Mouse (Mus musculus) thymus, adult 2 months (tissue): Measurements from ENCODE around the gene Akap13. TPM values are rescaled to one million over a fixed set of nuclear protein-coding genes. Genes with fewer than 3 reads are reported as not detected.

ENCODE experiments used
- DNase-seq: peaks from one replicate; pipeline ENCODE4 v3.0.0; 2021
- H3K27ac ChIP-seq: fragments of 200-500 bp; 2 replicates; pipeline ENCODE4 v1.5.1; 2012; ENCODE audit warnings: low read length, control low read depth; ENCODE audit not compliant: control insufficient read depth, insufficient read depth
- H3K27me3 ChIP-seq: fragments of 200-500 bp; 2 replicates; pipeline ENCODE4 v1.6.1; 2012; ENCODE audit warnings: mild to moderate bottlenecking, low read length, moderate library complexity, mixed read lengths; ENCODE audit not compliant: control insufficient read depth, insufficient read depth
- H3K36me3 ChIP-seq: fragments of 200-500 bp; 2 replicates; pipeline ENCODE4 v1.6.1; 2012; ENCODE audit warnings: mild to moderate bottlenecking, low read length, moderate library complexity; ENCODE audit not compliant: control insufficient read depth, insufficient read depth
- H3K4me1 ChIP-seq: fragments of 200-500 bp; replicated peaks from 2 replicates; pipeline ENCODE4 v1.6.1; 2012; ENCODE audit warnings: low read length; ENCODE audit not compliant: control insufficient read depth, insufficient read depth
- H3K4me3 ChIP-seq: fragments of 200-500 bp; 2 replicates; pipeline ENCODE4 v1.5.1; 2012; ENCODE audit warnings: mild to moderate bottlenecking, low read length, control low read depth, moderate library complexity; ENCODE audit not compliant: control insufficient read depth, insufficient read depth
- CTCF ChIP-seq: fragments of 200-500 bp; IDR thresholded peaks from 2 replicates; pipeline ENCODE4 v1.5.1; 2012; ENCODE audit warnings: mild to moderate bottlenecking, control low read depth, low read length, moderate library complexity, borderline replicate concordance; ENCODE audit not compliant: control insufficient read depth, poor library complexity, insufficient read depth; ENCODE audit errors: extremely low read depth
- POLR2A ChIP-seq: fragments of 200-500 bp; IDR thresholded peaks from 2 replicates; pipeline ENCODE4 v1.6.1; 2012; ENCODE audit warnings: mild to moderate bottlenecking, low read length, control low read depth, moderate library complexity; ENCODE audit not compliant: control insufficient read depth, poor library complexity, insufficient read depth; ENCODE audit errors: extremely low read depth
- WGBS: fragments of 180-500 bp; shearing (Covaris S2); methylation state at CpG from one replicate; pipeline ENCODE4 v1.1.7; 2018; 5-methylcytosine and 5-hydroxymethylcytosine counted together
- polyA plus RNA-seq: library from polyadenylated mRNA; depleted of rRNA; stranded (reverse); fragments of >200 nt; gene quantifications from 2 replicates; pipeline ENCODE4 v1.2.3, GENCODE M21; 2012

Akap13 gene
- polyA plus RNA-seq, 1 experiment, result 47.8 TPM

DNA sequence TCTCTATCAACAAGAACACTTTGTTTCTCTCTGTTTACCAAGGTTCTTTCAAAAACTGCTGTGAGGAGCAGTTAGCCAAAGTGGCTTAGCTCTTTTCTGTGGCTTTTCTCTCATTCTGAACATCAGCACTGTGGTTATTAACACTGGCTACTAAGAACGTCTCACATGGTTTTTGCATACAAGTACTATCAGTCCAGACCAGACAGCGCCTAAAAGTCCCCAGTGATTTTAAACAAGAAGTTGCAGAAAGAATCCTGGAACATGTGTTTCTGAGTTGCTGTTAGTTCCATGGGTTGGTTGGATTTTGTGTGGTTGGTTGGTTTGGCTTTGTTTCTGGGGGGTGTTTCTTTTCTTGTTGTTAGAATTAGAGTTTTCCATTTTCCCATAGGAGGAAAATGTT lies 257.5 kb downstream of the Akap13 start:
- H3K4me1 ChIP-seq, result peaks cover 3% of the 10 kb centered on the region; the same call in 1 of the 2 replicates
- whole genome bisulfite sequencing, result 59% methylated on average over 2 of the region's 2 CpGs
- no peak overlapping the region for H3K4me3 ChIP-seq
- H3K36me3 ChIP-seq, result peaks cover 49% of the 10 kb centered on the region
- DNase-seq, result no peak
- TF ChIP-seq CTCF, result no peak
- no peak for TF ChIP-seq POLR2A
- H3K27me3 ChIP-seq, result no peaks in the 10 kb centered on the region
- H3K27ac ChIP-seq, result no peak overlapping the region

DNA sequence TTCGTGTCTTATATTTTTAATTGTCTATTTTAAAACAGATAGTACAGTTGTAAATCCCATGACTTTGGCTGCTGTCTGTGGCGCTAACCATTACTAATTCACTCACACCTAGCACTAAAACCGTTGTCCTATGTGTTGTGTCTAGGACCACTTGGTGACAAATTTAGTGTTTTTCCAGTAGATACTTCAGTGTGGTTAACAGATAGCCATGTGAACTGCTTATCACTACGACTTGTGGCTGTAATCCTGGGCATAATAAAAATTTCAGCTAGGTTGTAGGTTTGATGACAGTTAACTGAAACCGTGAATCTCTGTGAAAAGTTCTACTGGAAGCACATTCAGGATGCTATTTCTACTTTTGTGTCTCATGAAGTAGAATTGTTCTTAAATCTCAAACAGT lies 258.6 kb downstream of the Akap13 start:
- 89% methylated on average over 5 of the region's 5 CpGs for WGBS
- no peak overlapping the region for H3K27ac ChIP-seq
- no peak overlapping the region for H3K4me3 ChIP-seq
- peaks cover 45% of the 10 kb centered on the region for H3K36me3 ChIP-seq
- DNase-seq, result no peak
- no peaks in the 10 kb centered on the region for H3K27me3 ChIP-seq
- no peak for TF ChIP-seq CTCF
- TF ChIP-seq POLR2A, result no peak
- peaks cover 3% of the 10 kb centered on the region; the same call in 1 of the 2 replicates for H3K4me1 ChIP-seq

DNA sequence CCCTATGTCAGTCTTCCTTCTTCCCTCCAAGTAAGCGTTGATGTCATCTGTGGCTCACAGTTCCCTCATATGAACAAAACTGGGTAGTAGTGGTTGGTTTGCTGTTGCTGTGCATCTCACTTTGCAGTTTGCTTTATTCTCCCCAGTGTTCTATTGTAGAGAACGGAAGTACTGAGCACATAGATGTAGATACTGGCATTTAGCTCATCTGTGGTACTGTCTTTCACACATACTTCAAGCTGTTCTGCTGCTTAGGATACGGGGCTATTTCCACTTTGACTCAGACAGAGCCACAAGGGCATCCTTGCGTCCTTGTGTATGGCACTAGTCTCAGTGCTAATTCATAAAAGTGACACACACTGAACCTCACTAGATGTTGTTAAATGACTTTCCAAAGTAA lies 259.7 kb downstream of the Akap13 start:
- no peaks in the 10 kb centered on the region for H3K27me3 ChIP-seq
- H3K4me1 ChIP-seq, result peaks cover 3% of the 10 kb centered on the region; the same call in 1 of the 2 replicates
- no peak overlapping the region for H3K27ac ChIP-seq
- no peak for DNase-seq
- TF ChIP-seq CTCF, result no peak
- no peak for TF ChIP-seq POLR2A
- peaks cover 45% of the 10 kb centered on the region for H3K36me3 ChIP-seq
- 94% methylated on average over 4 of the region's 4 CpGs for WGBS
- H3K4me3 ChIP-seq, result no peak overlapping the region

DNA sequence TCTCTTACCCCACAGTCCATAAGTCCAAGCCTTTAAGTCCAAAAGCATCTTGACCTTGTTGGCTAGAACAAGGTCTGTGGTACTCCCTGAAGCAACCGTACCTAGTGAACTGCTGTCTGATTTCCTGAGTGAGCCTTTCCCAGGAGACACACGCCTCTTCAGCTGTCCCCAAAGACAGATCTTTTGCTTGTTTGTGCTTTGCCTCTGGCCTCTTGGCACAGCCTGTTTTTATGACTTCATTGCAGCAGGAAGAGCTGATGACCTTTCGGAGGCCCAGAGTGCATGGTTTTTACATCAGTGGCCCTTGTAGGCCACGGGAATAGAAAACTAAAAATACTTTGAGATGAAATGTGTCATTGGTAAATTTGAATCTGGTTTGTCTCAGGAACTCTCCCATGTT lies 260.6 kb downstream of the Akap13 start:
- Histone ChIP-seq H3K36me3 (peaks cover 48% of the 10 kb centered on the region), H3K4me3 (no peak overlapping the region), H3K27me3 (no peaks in the 10 kb centered on the region), H3K27ac (no peak overlapping the region), H3K4me1 (peaks cover 3% of the 10 kb centered on the region; the same call in 1 of the 2 replicates)
- no peak for TF ChIP-seq POLR2A
- TF ChIP-seq CTCF, result no peak
- no peak for DNase-seq
- 90% methylated on average over 4 of the region's 4 CpGs for WGBS

DNA sequence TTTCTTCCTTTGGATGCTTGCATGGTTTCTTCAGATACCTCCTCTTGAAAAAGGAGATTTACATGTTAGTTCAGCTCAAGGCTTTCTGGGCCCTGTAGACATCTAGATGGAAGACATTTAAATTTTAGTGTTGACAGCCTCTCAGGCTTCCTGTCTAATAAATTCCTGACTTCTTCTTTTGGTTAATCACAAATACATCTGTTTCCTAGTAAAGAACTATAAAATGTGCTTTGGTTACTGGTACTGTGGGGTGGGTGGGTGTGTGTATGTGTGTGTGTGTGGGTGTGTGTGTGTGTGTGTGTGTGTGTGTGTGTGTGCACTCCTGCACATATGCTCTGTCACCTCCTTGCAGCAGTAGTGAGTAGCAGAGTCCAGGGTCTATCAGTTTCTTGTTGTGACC lies 262.0 kb downstream of the Akap13 start:
- peaks cover 48% of the 10 kb centered on the region for H3K36me3 ChIP-seq
- no peak overlapping the region for H3K4me3 ChIP-seq
- no peak for TF ChIP-seq POLR2A
- TF ChIP-seq CTCF, result no peak
- H3K27ac ChIP-seq, result no peak overlapping the region
- H3K27me3 ChIP-seq, result no peaks in the 10 kb centered on the region
- H3K4me1 ChIP-seq, result peaks cover 3% of the 10 kb centered on the region; the same call in 1 of the 2 replicates
- no peak for DNase-seq

DNA sequence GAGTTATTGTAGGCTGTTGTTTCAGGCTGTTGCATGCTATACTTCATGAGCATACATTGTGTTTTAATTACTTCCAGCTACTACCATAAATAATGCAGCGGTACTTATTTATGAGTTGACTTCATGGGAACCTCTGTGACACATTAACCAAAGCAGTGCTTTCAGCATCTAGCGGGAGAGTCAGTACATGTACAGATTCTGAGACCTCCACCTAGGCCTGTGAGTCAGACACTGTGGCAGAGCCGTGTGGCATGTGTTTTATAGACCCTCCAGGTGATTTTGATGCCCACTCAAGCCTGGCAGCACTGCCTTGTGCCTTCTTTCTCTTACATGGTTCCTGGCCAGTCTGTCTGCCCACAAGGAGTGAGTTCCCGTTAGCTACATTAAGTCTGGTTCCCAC lies 266.0 kb downstream of the Akap13 start:
- 97% methylated on average over 4 of the region's 4 CpGs for WGBS
- peaks cover 77% of the 10 kb centered on the region for H3K36me3 ChIP-seq
- H3K4me3 ChIP-seq, result no peak overlapping the region
- no peak for TF ChIP-seq CTCF
- no peak for TF ChIP-seq POLR2A
- H3K27ac ChIP-seq, result no peak overlapping the region
- H3K4me1 ChIP-seq, result no peaks in the 10 kb centered on the region
- no peaks in the 10 kb centered on the region for H3K27me3 ChIP-seq
- DNase-seq, result no peak

DNA sequence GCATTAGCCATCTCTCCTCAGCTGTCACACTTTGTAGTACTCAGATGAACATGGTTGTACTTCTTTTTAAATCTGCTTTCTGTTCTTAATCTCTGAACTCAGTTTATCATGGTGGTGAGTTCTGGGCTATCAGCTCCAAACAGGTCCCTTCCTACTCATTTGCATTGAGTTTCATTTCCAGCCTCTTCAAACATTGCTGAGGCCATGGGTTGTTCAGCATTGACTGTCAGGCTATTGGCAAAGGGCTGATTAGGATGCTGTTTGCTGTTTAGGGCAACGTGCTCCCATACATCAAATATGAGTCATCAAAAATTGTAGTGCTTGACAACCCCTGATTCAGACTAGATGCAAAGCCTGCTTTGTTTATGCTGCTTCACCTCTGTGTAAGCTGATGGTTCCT lies 268.7 kb downstream of the Akap13 start:
- no peak for DNase-seq
- H3K27ac ChIP-seq, result no peak overlapping the region
- 95% methylated on average over 1 of the region's 1 CpGs for WGBS
- no peak for TF ChIP-seq POLR2A
- no peak for TF ChIP-seq CTCF
- H3K36me3 ChIP-seq, result peaks cover 90% of the 10 kb centered on the region
- no peaks in the 10 kb centered on the region for H3K4me1 ChIP-seq
- no peaks in the 10 kb centered on the region for H3K27me3 ChIP-seq
- no peak overlapping the region for H3K4me3 ChIP-seq
